Mouse (Mus musculus) liver, adult 2 months (tissue): ENCODE measurements around the gene Atp5f1. TPM values are rescaled to one million over a fixed set of nuclear protein-coding genes. Genes with fewer than 3 reads are reported as not detected.

Experiments used
- DNase-seq: peaks from one replicate; pipeline ENCODE4 v3.0.0-alpha.2; 2011; ENCODE audit warnings: low read depth, low spot score; ENCODE audit errors: extremely low read depth
- H3K27ac ChIP-seq: fragments of 200-500 bp; replicated peaks from 2 replicates; pipeline ENCODE4 v1.5.1; 2012; ENCODE audit warnings: low read depth, mild to moderate bottlenecking, control low read depth, inconsistent platforms, low read length; ENCODE audit not compliant: insufficient read depth
- H3K27me3 ChIP-seq: fragments of 200-500 bp; 2 replicates; pipeline ENCODE4 v1.6.1; 2012; ENCODE audit warnings: mild to moderate bottlenecking, moderate library complexity, low read length, inconsistent platforms; ENCODE audit not compliant: control insufficient read depth, insufficient read depth
- H3K36me3 ChIP-seq: fragments of 200-500 bp; 2 replicates; pipeline ENCODE4 v1.6.1; 2012; ENCODE audit warnings: low read length, inconsistent platforms; ENCODE audit not compliant: control insufficient read depth, insufficient read depth
- H3K4me1 ChIP-seq: fragments of 200-500 bp; 2 replicates; pipeline ENCODE4 v1.6.1; 2011; ENCODE audit warnings: low read length; ENCODE audit not compliant: control insufficient read depth, insufficient read depth
- H3K4me3 ChIP-seq: fragments of 200-500 bp; 2 replicates; pipeline ENCODE4 v1.5.1; 2011; ENCODE audit warnings: low read depth, mild to moderate bottlenecking, control low read depth, low read length, moderate library complexity; ENCODE audit not compliant: insufficient read depth
- H3K79me2 ChIP-seq: fragments of 200-500 bp; 2 replicates; pipeline ENCODE4 v1.6.1; 2012; ENCODE audit warnings: inconsistent platforms, mild to moderate bottlenecking, low read length, moderate library complexity; ENCODE audit not compliant: control insufficient read depth, insufficient read depth
- H3K9ac ChIP-seq: fragments of 200-500 bp; 2 replicates; pipeline ENCODE4 v1.6.1; 2012; ENCODE audit warnings: low read depth, mild to moderate bottlenecking, control low read depth, inconsistent platforms, low read length
- CTCF ChIP-seq: fragments of 200-500 bp; IDR thresholded peaks from 2 replicates; pipeline ENCODE4 v1.5.1; 2011; ENCODE audit warnings: low read depth, low read length, control low read depth
- POLR2A ChIP-seq: fragments of 200-500 bp; IDR thresholded peaks from 2 replicates; pipeline ENCODE4 v1.6.1; 2011; ENCODE audit warnings: low read length, control low read depth; ENCODE audit not compliant: insufficient read depth; ENCODE audit errors: extremely low read depth
- WGBS: fragments of 180-500 bp; shearing (Covaris S2); methylation state at CpG from one replicate; pipeline ENCODE4 v1.1.7; 2018; 5-methylcytosine and 5-hydroxymethylcytosine counted together
- polyA plus RNA-seq: library from polyadenylated mRNA; depleted of rRNA; stranded (reverse); fragments of >200 nt; gene quantifications from 2 replicates; pipeline ENCODE4 v1.2.3, GENCODE M21; 2012
- total RNA-seq: library from RNA; depleted of rRNA; stranded (reverse); fragments of >200 nt; gene quantifications from 2 replicates; pipeline ENCODE4 v1.2.3, GENCODE M21; 2014

Atp5f1 gene
- total and polyA plus RNA-seq, 2 experiments = 247 to 641 TPM

DNA sequence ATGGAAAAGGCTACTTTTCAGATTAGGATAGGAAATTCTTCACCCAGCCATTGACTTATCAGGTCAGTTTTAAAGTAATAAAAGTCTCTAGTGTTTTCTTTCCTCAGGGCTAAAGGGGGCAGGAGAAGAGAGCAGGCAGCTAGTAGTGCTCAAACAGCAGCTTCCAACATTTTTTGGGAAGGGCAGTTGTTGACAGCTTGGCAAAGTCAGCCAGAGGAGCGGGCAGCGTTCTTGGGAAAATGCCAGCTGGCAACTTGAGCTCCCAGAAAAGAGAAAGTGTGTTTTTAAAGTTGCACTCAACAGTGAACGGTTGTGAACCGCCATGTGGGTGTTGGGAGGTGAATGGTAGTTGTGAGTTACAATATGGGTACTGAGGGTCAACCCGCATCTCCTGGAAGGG is 24.9 kb downstream of the Atp5f1 start:
- H3K79me2 ChIP-seq = no peaks in the 10 kb centered on the region
- DNase-seq = peak; percentile 78
- WGBS = 38% methylated on average over 5 of the region's 5 CpGs

GRCm38 (mm10) chr3:105933926-105934325 is 26.0 kb downstream of the Atp5f1 start:
- H3K9ac ChIP-seq = no peak overlapping the region
- no peak overlapping the region for H3K27ac ChIP-seq
- no peak for TF ChIP-seq CTCF
- H3K27me3 ChIP-seq = no peaks in the 10 kb centered on the region
- no peak for DNase-seq
- 95% methylated on average over 6 of the region's 6 CpGs for WGBS
- H3K36me3 ChIP-seq = peaks cover 4% of the 10 kb centered on the region; the same call in 1 of the 2 replicates
- no peak overlapping the region for H3K4me3 ChIP-seq
- no peaks in the 10 kb centered on the region for H3K79me2 ChIP-seq
- no peaks in the 10 kb centered on the region for H3K4me1 ChIP-seq

More for the DNA sequence above, 24.9 kb downstream of the Atp5f1 start:
- TF ChIP-seq CTCF = no peak
- no peak for TF ChIP-seq POLR2A
- Histone ChIP-seq H3K36me3 (peaks cover 4% of the 10 kb centered on the region; the same call in 1 of the 2 replicates), H3K27me3 (no peaks in the 10 kb centered on the region), H3K4me1 (no peaks in the 10 kb centered on the region), H3K4me3 (no peak overlapping the region), H3K9ac (no peak overlapping the region), H3K27ac (no peak overlapping the region)

GRCm38 (mm10) chr3:105932240-105933071 is 27.4 kb downstream of the Atp5f1 start, which contains the start of gene I830077J02Rik:
TSS of gene I830077J02Rik (minus strand) at chr3:105932664.
- H3K27ac ChIP-seq = no peak within 1 kb of the TSS
- no peak within 1 kb of the TSS for H3K4me3 ChIP-seq
- TF ChIP-seq POLR2A (no peak), CTCF (no peak)
- H3K9ac ChIP-seq = no peak within 1 kb of the TSS
- WGBS = 77% methylated on average over 8 of the region's 8 CpGs
- no peaks in the 10 kb centered on the region for H3K4me1 ChIP-seq
- peak; percentile 18 for DNase-seq
- H3K27me3 ChIP-seq = no peaks in the 10 kb centered on the region
- no peaks in the 10 kb centered on the region for H3K79me2 ChIP-seq
- no peaks in the 10 kb centered on the region; the same call in 1 of the 2 replicates for H3K36me3 ChIP-seq

GRCm38 (mm10) chr3:105931095-105931494 is 28.8 kb downstream of the Atp5f1 start:
- Histone ChIP-seq H3K9ac (no peak overlapping the region), H3K4me3 (no peak overlapping the region), H3K36me3 (no peaks in the 10 kb centered on the region), H3K27me3 (no peaks in the 10 kb centered on the region), H3K4me1 (no peaks in the 10 kb centered on the region), H3K27ac (no peak overlapping the region), H3K79me2 (no peaks in the 10 kb centered on the region)
- DNase-seq = no peak
- TF ChIP-seq CTCF = no peak
- no peak for TF ChIP-seq POLR2A
- 86% methylated on average over 2 of the region's 2 CpGs for WGBS

DNA sequence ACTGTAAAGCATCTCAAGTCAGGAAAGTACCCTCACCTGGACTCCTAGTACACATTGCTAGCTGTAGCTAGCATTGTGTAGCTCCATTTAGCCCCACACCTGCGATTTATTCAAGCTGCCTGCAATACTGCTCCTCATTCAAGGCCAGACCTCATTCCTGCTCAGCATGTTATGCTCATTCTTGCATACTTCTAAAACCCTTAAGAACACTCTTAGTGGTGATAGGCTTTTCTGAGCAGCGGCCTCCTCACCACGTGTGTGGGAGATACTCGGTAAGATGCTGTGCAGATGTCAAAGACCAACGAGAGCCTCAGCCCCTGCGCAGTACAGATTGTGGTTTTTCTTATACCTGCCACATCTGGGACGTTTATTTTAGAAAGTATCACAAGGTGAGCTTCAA is 30.1 kb downstream of the Atp5f1 start:
- H3K4me3 ChIP-seq = no peak overlapping the region
- no peaks in the 10 kb centered on the region for H3K79me2 ChIP-seq
- no peaks in the 10 kb centered on the region for H3K27me3 ChIP-seq
- H3K9ac ChIP-seq = no peak overlapping the region
- 82% methylated on average over 7 of the region's 7 CpGs for WGBS
- H3K36me3 ChIP-seq = no peaks in the 10 kb centered on the region
- no peak overlapping the region for H3K27ac ChIP-seq
- no peaks in the 10 kb centered on the region for H3K4me1 ChIP-seq
- TF ChIP-seq CTCF (no peak), POLR2A (no peak)
- no peak for DNase-seq

DNA sequence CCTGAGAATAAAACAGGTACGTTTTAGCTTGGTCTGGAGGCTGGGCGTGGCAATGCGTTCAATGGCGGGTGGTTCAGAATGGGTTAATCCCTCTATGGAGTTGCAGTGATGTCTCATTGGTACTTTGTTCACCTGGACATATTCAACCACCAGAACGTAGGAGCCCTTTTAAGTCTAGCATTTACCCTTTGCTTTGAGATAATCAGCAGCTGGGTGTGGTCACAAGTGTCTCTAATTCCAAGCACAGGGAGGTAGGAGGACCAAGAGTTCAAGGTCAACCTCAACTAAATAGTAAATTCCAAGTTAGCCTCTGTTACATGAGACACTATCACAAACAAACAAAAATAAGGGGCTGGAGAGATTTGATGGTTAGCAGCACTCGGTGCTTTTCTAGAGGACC is 31.1 kb downstream of the Atp5f1 start:
- no peaks in the 10 kb centered on the region for H3K36me3 ChIP-seq
- no peak for DNase-seq
- H3K9ac ChIP-seq = no peak overlapping the region
- H3K4me3 ChIP-seq = no peak overlapping the region
- no peak overlapping the region for H3K27ac ChIP-seq
- no peaks in the 10 kb centered on the region for H3K79me2 ChIP-seq
- H3K27me3 ChIP-seq = no peaks in the 10 kb centered on the region
- WGBS = 82% methylated on average over 6 of the region's 6 CpGs
- H3K4me1 ChIP-seq = no peaks in the 10 kb centered on the region
- TF ChIP-seq POLR2A (no peak), CTCF (no peak)
